Mouse (Mus musculus) large intestine, adult 2 months (tissue): ENCODE measurements around the gene Fhod1. TPM values are rescaled to one million over a fixed set of nuclear protein-coding genes. Genes with fewer than 3 reads are reported as not detected.

Experiments
- DNase-seq: peaks from one replicate; pipeline ENCODE4 v3.0.0-alpha.2; 2012; ENCODE audit warnings: low read depth, low spot score
- WGBS: fragments of 180-500 bp; shearing (Covaris S2); methylation state at CpG from one replicate; pipeline ENCODE4 v1.1.7; 2018; 5-methylcytosine and 5-hydroxymethylcytosine counted together
- polyA plus RNA-seq: library from polyadenylated mRNA; depleted of rRNA; stranded (reverse); fragments of >200 nt; gene quantifications from 2 replicates; pipeline ENCODE4 v1.2.3, GENCODE M21; 2012

Gene Fhod1
- polyA plus RNA-seq, 1 experiment = 20.1 TPM

DNA sequence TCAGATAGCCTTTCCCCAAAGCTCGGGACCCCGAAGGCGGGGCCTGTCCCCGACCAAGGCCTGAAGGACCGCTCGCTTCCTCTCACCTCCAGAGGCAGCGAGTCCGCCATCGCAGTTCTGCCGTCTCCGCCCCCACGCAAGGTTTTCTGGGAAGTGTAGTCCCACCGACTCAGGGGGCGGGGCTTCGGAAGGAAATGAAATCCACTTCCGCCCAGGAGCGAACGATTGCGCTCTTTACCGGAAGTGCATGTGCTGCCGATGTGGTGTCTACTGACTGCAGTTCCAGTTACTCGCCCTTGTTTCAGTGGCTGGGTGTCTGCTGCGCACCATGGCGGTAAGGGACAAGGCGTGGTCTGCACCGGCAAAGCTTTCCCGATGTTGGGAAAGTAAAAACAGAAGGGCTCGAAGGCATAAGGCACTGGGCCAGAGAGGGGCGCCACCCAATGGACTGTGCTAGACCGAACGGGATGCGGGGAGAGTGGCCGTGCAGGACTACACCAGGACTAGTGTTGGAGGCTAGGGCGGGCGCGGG is 21.5 kb downstream of the Fhod1 start, which contains the start of the genes Lrrc29 and Tmem208:
Gene Lrrc29, minus strand, starts transcription at position 138 of the 532 bp plus-strand sequence.
Gene Tmem208, plus strand, starts transcription at position 214 of the 532 bp plus-strand sequence.
- no peak for DNase-seq
- WGBS = under 1% methylated on average over 36 of the region's 36 CpGs

DNA sequence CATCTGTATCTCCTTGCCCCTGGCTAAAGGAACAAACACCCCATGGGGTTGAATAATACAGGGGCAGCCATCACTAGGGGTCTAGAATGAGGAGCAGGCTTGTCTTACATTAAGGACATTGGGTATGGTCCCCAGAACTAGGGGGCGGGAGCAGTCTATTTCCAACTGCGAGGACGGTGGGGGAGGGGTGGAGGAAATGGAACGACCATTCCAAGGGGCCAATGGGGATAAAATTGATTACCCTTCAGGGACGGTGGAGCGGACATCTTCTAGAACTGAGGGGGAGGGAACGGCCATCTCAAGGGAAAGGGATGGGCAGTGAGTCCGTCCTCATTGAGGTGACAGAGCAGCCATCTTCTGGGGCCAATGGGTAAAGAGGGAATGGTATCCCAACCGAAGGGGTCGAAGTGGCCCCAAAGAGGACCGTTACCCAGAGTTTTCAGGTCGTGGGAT is 22.1 kb downstream of the Fhod1 start:
- DNase-seq = no peak
- WGBS = 0% methylated on average over 12 of the region's 12 CpGs

DNA sequence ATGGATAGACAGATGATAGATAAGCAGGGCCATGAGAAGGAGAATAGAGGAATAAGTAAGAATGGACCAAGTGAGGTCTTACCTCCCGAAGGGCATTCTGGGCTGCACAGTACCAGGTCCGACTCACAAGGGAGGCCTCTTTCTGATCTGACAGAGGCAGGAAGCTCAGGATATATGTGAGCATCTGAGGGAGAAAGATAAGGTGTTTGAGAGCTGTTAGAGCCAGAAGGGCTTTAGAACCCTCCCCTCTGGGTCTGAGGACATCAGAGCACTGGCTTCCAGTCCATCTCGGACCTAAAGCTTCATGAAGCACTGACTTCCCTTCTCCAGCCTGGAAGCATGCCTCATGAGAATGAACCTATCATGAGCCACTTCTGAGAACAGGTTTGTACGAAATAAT is 24.6 kb downstream of the Fhod1 start:
- DNase-seq = no peak
- 86% methylated on average over 4 of the region's 4 CpGs for WGBS

GRCm38 (mm10) chr8:105318662-105319190 is 29.0 kb downstream of the Fhod1 start:
- WGBS = 83% methylated on average over 11 of the region's 11 CpGs
- DNase-seq = no peak

- 74% methylated on average over 4 of the region's 4 CpGs for WGBS
- no peak for DNase-seq
These were observed 29.8 kb downstream of the Fhod1 start for GRCm38 (mm10) chr8:105317941-105318340.

- no peak for DNase-seq
- 91% methylated on average over 18 of the region's 18 CpGs for WGBS
These were observed 32.5 kb downstream of the Fhod1 start for GRCm38 (mm10) chr8:105315073-105315769.

- WGBS = 88% methylated on average over 9 of the region's 9 CpGs
- DNase-seq = no peak
These were observed 33.9 kb downstream of the Fhod1 start for GRCm38 (mm10) chr8:105313622-105314402.

GRCm38 (mm10) chr8:105312891-105313481 is 34.8 kb downstream of the Fhod1 start:
- no peak for DNase-seq
- WGBS = 89% methylated on average over 8 of the region's 8 CpGs

- 82% methylated on average over 1 of the region's 1 CpGs for WGBS
- no peak for DNase-seq
These were observed 36.0 kb downstream of the Fhod1 start for GRCm38 (mm10) chr8:105311718-105312117.

GRCm38 (mm10) chr8:105310118-105310517 is 37.6 kb downstream of the Fhod1 start:
- DNase-seq = no peak
- WGBS = 85% methylated on average over 8 of the region's 8 CpGs

GRCm38 (mm10) chr8:105309142-105309847 is 38.5 kb downstream of the Fhod1 start:
- DNase-seq = no peak
- 85% methylated on average over 15 of the region's 15 CpGs for WGBS

- WGBS = 94% methylated on average over 10 of the region's 10 CpGs
- no peak for DNase-seq
These were observed 39.3 kb downstream of the Fhod1 start for GRCm38 (mm10) chr8:105308428-105308827.

DNA sequence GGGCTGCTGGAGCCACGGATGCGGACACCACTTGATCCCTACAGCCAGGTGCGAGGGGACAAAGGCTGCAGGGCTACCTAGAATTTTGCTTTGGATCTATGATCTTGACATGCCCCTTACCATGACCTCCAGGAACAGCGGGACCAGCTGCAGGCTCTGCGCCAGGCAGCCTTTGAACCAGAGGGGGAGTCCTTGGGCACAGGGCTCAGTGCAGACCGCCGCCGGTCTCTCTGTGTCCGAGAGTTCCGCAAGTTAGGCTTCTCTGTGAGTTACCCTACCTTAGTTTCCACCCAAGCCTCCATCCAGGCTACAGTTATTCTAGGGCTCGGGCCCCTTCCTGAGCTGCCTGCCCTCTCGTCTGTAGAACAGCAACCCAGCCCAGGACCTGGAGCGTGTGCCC is 40.1 kb downstream of the Fhod1 start:
- 95% methylated on average over 13 of the region's 13 CpGs for WGBS

GRCm38 (mm10) chr8:105306146-105306691 is 41.5 kb downstream of the Fhod1 start:
- 17% methylated on average over 5 of the region's 5 CpGs for WGBS
- DNase-seq = no peak

More for the DNA sequence above, 40.1 kb downstream of the Fhod1 start:
- no peak for DNase-seq

DNA sequence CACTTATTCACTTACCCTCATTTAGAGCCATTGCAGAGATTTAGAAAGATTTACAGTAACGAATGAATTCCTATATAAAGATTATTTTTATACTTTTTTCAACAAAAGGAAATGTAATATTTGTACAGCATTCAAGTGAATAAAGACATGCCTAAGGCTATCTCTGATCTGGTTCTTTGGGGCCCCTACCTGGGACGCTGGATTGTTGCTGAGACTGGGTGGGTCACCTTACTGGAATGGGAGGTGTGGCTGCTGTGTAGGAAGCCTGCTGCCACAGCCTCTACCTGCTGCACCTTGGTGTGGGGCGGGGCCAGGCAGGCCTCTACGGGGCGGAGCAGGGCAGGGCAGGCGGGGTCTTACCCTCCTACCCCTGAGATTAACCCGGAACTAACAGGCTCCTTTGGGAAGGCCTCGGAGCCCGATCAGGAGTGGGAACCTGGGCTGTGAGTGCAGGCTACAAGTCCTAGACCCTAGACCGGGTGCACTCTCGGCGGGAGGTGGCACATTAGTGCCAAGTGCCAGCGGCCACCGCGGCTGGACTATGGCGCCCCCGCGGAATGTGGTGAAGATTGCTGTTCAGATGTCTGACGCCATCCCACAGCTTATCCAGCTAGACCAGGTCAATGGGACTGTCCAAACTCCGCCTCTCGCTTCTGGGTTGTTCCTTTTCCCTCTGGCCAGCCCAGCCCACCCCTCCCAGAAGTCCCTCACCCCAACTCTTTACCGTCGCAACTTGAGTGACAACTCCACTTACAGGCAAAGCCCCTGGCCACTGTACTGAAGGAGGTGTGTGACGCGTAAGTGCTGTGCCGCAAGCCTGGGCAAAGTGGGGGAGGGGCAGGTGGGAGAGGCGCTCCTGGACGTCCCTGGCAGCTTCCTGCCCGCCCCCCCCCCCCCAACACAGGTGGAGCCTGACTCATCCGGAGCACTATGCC is 42.3 kb downstream of the Fhod1 start, which contains the start of gene Elmo3:
Gene Elmo3, plus strand, starts transcription at position 391 of the 935 bp plus-strand sequence.
- WGBS = 4% methylated on average over 30 of the region's 30 CpGs
- peak; percentile 76 for DNase-seq

DNA sequence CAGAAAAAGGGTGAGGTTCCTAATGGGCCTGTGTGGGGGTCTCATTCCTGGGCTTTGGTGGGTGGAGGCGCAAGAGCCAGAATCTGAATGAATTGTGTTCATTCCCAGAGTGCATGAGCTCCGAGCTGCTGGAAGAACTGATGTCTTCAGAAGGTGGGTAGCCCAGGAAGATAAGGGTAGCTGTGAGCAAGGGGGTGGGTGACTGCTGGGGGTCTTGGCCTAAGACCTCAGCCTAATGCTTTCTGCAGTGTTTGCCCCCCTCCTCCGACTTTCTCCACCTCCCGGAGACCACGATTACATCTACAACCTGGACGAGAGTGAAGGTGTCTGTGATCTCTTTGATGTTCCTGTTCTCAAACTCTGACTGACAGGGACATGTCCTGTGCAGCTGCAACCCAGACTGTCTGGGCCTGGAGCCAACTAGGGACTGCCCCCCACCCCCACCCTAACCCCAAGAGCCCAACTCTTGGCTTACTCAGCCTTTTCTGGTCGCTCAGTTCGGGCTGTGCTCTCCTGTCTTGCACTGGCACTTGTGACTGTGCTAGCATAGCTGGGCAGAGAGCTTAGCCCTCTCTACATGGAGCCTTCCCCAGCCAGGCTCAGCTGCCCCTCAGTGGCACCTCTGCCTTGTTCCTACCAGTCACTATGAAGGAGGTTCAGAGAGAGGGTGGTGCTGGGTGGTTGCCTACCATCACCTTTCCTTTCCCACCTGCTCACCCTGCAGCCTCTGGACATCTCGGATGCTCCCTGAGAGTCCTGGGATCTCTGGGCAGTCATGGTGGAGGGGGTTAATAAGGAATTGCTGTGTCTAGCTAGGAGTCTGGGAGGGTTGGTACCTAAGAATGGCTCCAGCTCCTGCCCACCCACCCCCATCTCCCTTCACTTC is 43.2 kb downstream of the Fhod1 start:
- whole genome bisulfite sequencing = 51% methylated on average over 9 of the region's 9 CpGs
- DNase-seq = no peak

GRCm38 (mm10) chr8:105303874-105304273 is 43.9 kb downstream of the Fhod1 start:
- DNase-seq = no peak
- 78% methylated on average over 9 of the region's 9 CpGs for WGBS
